Mouse (Mus musculus) G1E (cell line): Measurements from ENCODE around the gene Thrb.

ENCODE experiments used
- CTCF ChIP-seq: IDR thresholded peaks from 2 replicates; pipeline ENCODE4 v1.5.1; 2012; ENCODE audit warnings: low read depth, low read length, inconsistent platforms, mixed read lengths
- GATA1 ChIP-seq: IDR thresholded peaks from 2 replicates; pipeline ENCODE4 v1.6.1; 2012; ENCODE audit warnings: borderline replicate concordance, low read length, inconsistent platforms, mixed read lengths
- POLR2AphosphoS5 ChIP-seq: IDR thresholded peaks from 2 replicates; pipeline ENCODE4 v1.6.1; 2012; ENCODE audit warnings: low read depth, low read length, inconsistent platforms; ENCODE audit not compliant: insufficient replicate concordance
- TAL1 ChIP-seq: conservative IDR thresholded peaks from 2 replicates; pipeline ENCODE4 v1.6.1; 2012; ENCODE audit warnings: low read depth, low read length, inconsistent platforms, mixed read lengths

DNA sequence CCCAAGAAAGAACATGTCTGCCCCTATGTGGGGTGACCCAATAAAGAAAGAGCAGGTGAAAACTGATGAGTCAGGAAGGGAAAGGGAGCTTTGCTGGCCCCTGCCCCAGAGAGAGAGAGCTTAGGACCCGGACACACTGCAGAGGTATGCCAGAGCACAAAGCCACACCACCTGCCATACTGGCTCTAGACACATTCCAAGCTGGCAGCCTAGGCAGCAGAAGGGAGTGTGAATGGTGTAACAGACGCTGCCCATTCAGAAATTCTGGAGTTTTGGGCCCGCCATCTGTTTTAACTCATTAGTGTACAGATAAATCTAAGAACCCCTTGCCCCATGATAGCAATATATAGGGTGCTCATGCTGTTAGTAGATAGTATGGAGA, 240.3 kb downstream of the Thrb start:
- no peak for TF ChIP-seq CTCF
- TF ChIP-seq POLR2AphosphoS5 = no peak
- no peak for TF ChIP-seq GATA1
- TF ChIP-seq TAL1 = no peak
